Mouse (Mus musculus): ENCODE data around the gene Slco2a1.

DNA sequence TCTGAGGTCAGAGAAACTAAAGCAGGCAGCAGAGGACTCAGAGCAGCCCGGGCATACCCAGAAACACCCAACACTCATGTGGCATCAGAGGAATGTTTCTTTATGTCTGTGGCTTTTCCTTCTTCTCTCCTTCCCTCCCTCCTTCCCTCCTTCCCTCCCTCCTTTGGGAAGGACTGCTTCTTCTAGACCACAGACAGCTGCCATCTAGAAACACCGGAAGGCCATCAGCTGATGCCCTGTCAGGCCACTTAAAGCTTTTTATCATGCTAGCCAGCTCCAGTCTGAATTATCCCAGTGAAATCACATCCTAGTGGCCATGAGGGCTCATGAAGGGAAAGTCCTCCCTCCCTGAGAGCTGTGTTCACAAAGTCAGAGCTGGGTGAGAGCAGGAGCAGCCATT, 52.1 kb downstream of the Slco2a1 start:
- TF ChIP-seq CTCF (IDR thresholded peaks at IDR 0.05) (no peak), EP300 (IDR thresholded peaks at IDR 0.05; ENCODE audit: insufficient read depth, low read depth, low read length) (no peak), POLR2A (IDR thresholded peaks at IDR 0.05; ENCODE audit: insufficient read depth, low read depth, low read length) (no peak)

All from heart, adult 2 months (tissue).